Mouse (Mus musculus) limb, embryonic 14.5 days (tissue): ENCODE results near the gene Tbx19. TPM values are rescaled to one million over a fixed set of nuclear protein-coding genes. Genes with fewer than 3 reads are reported as not detected.

ENCODE experiments used
- ATAC-seq: fragments of 200-750 bp; cut with Nextera tagmentation; 2 replicates; pipeline ENCODE4 v1.8.0; 2017; ENCODE audit warnings: low read depth, moderate number of reproducible peaks, moderate TSS enrichment; ENCODE audit not compliant: low FRiP score
- DNase-seq: peaks from one replicate; pipeline ENCODE4 v3.0.0-alpha.2; 2015; ENCODE audit warnings: low spot score
- H3K27ac ChIP-seq: fragments of 300-500 bp; sonication (generic); replicated peaks from 2 replicates; pipeline ENCODE4 v1.5.1; 2014; ENCODE audit warnings: low read depth, mild to moderate bottlenecking, low read length, moderate library complexity, mixed read lengths
- H3K27me3 ChIP-seq: fragments of 300-500 bp; sonication (generic); 2 replicates; pipeline ENCODE4 v1.6.1; 2014; ENCODE audit warnings: low read length, mixed read lengths; ENCODE audit not compliant: control insufficient read depth, insufficient read depth
- H3K36me3 ChIP-seq: fragments of 300-500 bp; sonication (generic); 2 replicates; pipeline ENCODE4 v1.6.1; 2014; ENCODE audit warnings: mild to moderate bottlenecking, low read length, moderate library complexity, mixed read lengths; ENCODE audit not compliant: control insufficient read depth, insufficient read depth
- H3K4me1 ChIP-seq: fragments of 300-500 bp; sonication (generic); 2 replicates; pipeline ENCODE4 v1.6.1; 2014; ENCODE audit warnings: antibody characterized with exemption, low read length, mixed read lengths; ENCODE audit not compliant: control insufficient read depth, insufficient read depth
- H3K4me2 ChIP-seq: fragments of 300-500 bp; sonication (generic); replicated peaks from 2 replicates; pipeline ENCODE4 v1.6.1; 2014; ENCODE audit warnings: low read depth, mild to moderate bottlenecking, low read length, moderate library complexity; ENCODE audit not compliant: severe bottlenecking
- H3K4me3 ChIP-seq: fragments of 300-500 bp; sonication (generic); replicated peaks from 2 replicates; pipeline ENCODE4 v1.5.1; 2014; ENCODE audit warnings: low read length
- H3K9ac ChIP-seq: fragments of 300-500 bp; sonication (generic); 2 replicates; pipeline ENCODE4 v1.6.1; 2014; ENCODE audit warnings: mild to moderate bottlenecking, low read depth, low read length, moderate library complexity; ENCODE audit not compliant: severe bottlenecking
- H3K9me3 ChIP-seq: fragments of 300-500 bp; sonication (generic); 2 replicates; pipeline ENCODE4 v1.6.1; 2016; ENCODE audit warnings: low read length; ENCODE audit not compliant: control insufficient read depth
- POLR2A ChIP-seq: fragments of 200-500 bp; IDR thresholded peaks from 2 replicates; pipeline ENCODE4 v1.8.0; 2012; ENCODE audit warnings: inconsistent platforms, mild to moderate bottlenecking, moderate library complexity, borderline replicate concordance; ENCODE audit not compliant: insufficient read depth, insufficient read length; ENCODE audit errors: extremely low read depth
- WGBS: fragments of 180-500 bp; shearing (Covaris S2); extraction: QIAGEN DNeasy Blood & Tissue Kit; methylation state at CpG from one replicate; pipeline ENCODE4 v1.1.7; 2014; 5-methylcytosine and 5-hydroxymethylcytosine counted together
- polyA plus RNA-seq, 2 experiments: library from polyadenylated mRNA; depleted of rRNA in 1 of 2; stranded (reverse) in 1 of 2; unstranded in 1 of 2; fragments of >200 nt; fragmentation: Nextera tagmentation in 1 of 2; extraction: Ambion mirVana in 1 of 2; gene quantifications; 2 replicates each; pipeline versions ENCODE4 v1.2.1 to v1.2.3; 2012 to 2014

Tbx19 gene
- polyA plus RNA-seq, 2 experiments, result not detected

- no peak for ATAC-seq
- H3K9ac ChIP-seq, result no peak overlapping the region
- H3K27ac ChIP-seq, result no peak overlapping the region
- H3K9me3 ChIP-seq, result no peaks in the 10 kb centered on the region
- no peak for TF ChIP-seq POLR2A
- no peaks in the 10 kb centered on the region for H3K27me3 ChIP-seq
- H3K36me3 ChIP-seq, result peaks cover 24% of the 10 kb centered on the region
- no peak overlapping the region for H3K4me2 ChIP-seq
- no peak overlapping the region for H3K4me3 ChIP-seq
- H3K4me1 ChIP-seq, result no peaks in the 10 kb centered on the region
- no peak for DNase-seq
- 60% methylated on average over 7 of the region's 7 CpGs for WGBS
Observed at GRCm38 (mm10) chr1:165185116-165185515, 24.5 kb upstream of the Tbx19 start.

GRCm38 (mm10) chr1:165184178-165184577 is 23.6 kb upstream of the Tbx19 start:
- DNase-seq (no peak), ATAC-seq (no peak)
- no peak overlapping the region for H3K4me2 ChIP-seq

GRCm38 (mm10) chr1:165183400-165183799 is 22.8 kb upstream of the Tbx19 start:
- Histone ChIP-seq H3K4me1 (no peaks in the 10 kb centered on the region), H3K27me3 (no peaks in the 10 kb centered on the region), H3K27ac (no peak overlapping the region), H3K9ac (no peak overlapping the region), H3K36me3 (peaks cover 29% of the 10 kb centered on the region), H3K4me3 (no peak overlapping the region), H3K9me3 (no peaks in the 10 kb centered on the region), H3K4me2 (no peak overlapping the region)
- no peak for DNase-seq
- no peak for TF ChIP-seq POLR2A
- 80% methylated on average over 6 of the region's 6 CpGs for WGBS
- ATAC-seq, result no peak

More at GRCm38 (mm10) chr1:165184178-165184577, 23.6 kb upstream of the Tbx19 start:
- Histone ChIP-seq H3K36me3 (peaks cover 24% of the 10 kb centered on the region), H3K27me3 (no peaks in the 10 kb centered on the region), H3K4me1 (no peaks in the 10 kb centered on the region), H3K9me3 (no peaks in the 10 kb centered on the region), H3K27ac (no peak overlapping the region), H3K9ac (no peak overlapping the region), H3K4me3 (no peak overlapping the region)
- 90% methylated on average over 3 of the region's 3 CpGs for WGBS
- TF ChIP-seq POLR2A, result no peak

- Histone ChIP-seq H3K27me3 (no peaks in the 10 kb centered on the region), H3K4me3 (no peak overlapping the region), H3K4me1 (no peaks in the 10 kb centered on the region), H3K36me3 (peaks cover 33% of the 10 kb centered on the region), H3K27ac (no peak overlapping the region), H3K9ac (no peak overlapping the region), H3K9me3 (no peaks in the 10 kb centered on the region), H3K4me2 (no peak overlapping the region)
- DNase-seq (no peak), ATAC-seq (no peak)
- 83% methylated on average over 4 of the region's 5 CpGs for whole genome bisulfite sequencing
- TF ChIP-seq POLR2A, result no peak
Observed at GRCm38 (mm10) chr1:165179321-165179720, 18.7 kb upstream of the Tbx19 start.

- DNase-seq, result no peak
- Histone ChIP-seq H3K9ac (no peak overlapping the region), H3K4me1 (no peaks in the 10 kb centered on the region), H3K9me3 (no peaks in the 10 kb centered on the region), H3K4me2 (no peak overlapping the region), H3K27ac (no peak overlapping the region), H3K36me3 (peaks cover 24% of the 10 kb centered on the region), H3K27me3 (no peaks in the 10 kb centered on the region), H3K4me3 (no peak overlapping the region)
- TF ChIP-seq POLR2A, result no peak
- 86% methylated on average over 6 of the region's 6 CpGs for WGBS
- ATAC-seq, result no peak
Observed at GRCm38 (mm10) chr1:165178075-165178474, 17.5 kb upstream of the Tbx19 start.
